ENCODE assay signal across 9 mouse cellular contexts in genomic region chrX:61046700-61047099, GRCm38 (mm10).
DNase-seq lines count a peak whose midpoint lies in the region; TF ChIP-seq lines count a peak whose summit lies in the region.
"Had no signal": no experiment of that assay in that cellular context is flagged by ENCODE, and none has a peak within 500 bp of the region (broad histone marks: within the 10 kb centered on the region; RNA-seq: fewer than 3 reads in every experiment).

No protein-coding gene starts in this region.

- peak; percentile 71 for TF ChIP-seq CTCF in left cerebral cortex, adult 2 months (IDR thresholded peaks at IDR 0.05)

- peak; percentile 7 for DNase-seq in cerebellum, adult 9-10 months
- no peak for DNase-seq in cerebellum, adult 11-12 months
- DNase-seq in left cerebral cortex, adult 2 months (ENCODE audit: extremely low spot score in 1 of 2, low spot score in 2 of 2): peak; percentile 10 to 13
- no peak for DNase-seq in left cerebral cortex, adult 8-10 months (ENCODE audit: low spot score in 2 of 2)
- peak; percentile 16 for DNase-seq in ZHBTc4 (ENCODE audit: low read depth, low spot score)
- DNase-seq in left cerebral cortex, postnatal 25 days (ENCODE audit: low spot score in 2 of 2): peak; percentile 35 to 36
- DNase-seq in urinary bladder, postnatal 36 days (ENCODE audit: low spot score in 2 of 2): no peak
- DNase-seq in adrenal gland, postnatal 4 days (ENCODE audit: low spot score in 2 of 2): no peak

- no peak overlapping the region for H3K27ac ChIP-seq in left cerebral cortex, adult 2 months
- H3K27ac ChIP-seq: embryonic facial prominence, embryonic 12.5 days had no signal

- H3K4me3 ChIP-seq in left cerebral cortex, adult 2 months: no peak overlapping the region
- H3K4me3 ChIP-seq: embryonic facial prominence, embryonic 12.5 days had no signal

- intact Hi-C loops in left cerebral cortex, adult 2 months (cut with DNase I): loop anchor here (1.0 to 10.0 kb wide), 2 partner anchors 561 to 1022 kb away; no protein-coding TSS in a partner anchor
- intact Hi-C loops in left cerebral cortex, postnatal 25 days (cut with DNase I): loop anchor here (5.0 to 10.0 kb wide), 2 partner anchors 152 to 559 kb away; partner anchors contain the start of gene Sox3

Comparison
In these comparisons a context has a peak if more than half of its experiments do, and no peak if none do; other contexts are left out.
1. DNase-seq: peak in cerebellum, adult 9-10 months (single experiment), left cerebral cortex, adult 2 months (2 of 2), ZHBTc4 (single experiment) and left cerebral cortex, postnatal 25 days (2 of 2); none in cerebellum, adult 11-12 months (single experiment), left cerebral cortex, adult 8-10 months (0 of 2), urinary bladder, postnatal 36 days (0 of 2) and adrenal gland, postnatal 4 days (0 of 2).